Mouse (Mus musculus) heart, adult 2 months (tissue): ENCODE measurements around the gene Sh3bgrl3. TPM values are rescaled to one million over a fixed set of nuclear protein-coding genes. Genes with fewer than 3 reads are reported as not detected.
A peak's percentile ranks its signal among the peaks of the same experiment; 100 is the strongest.

Experiments used
- DNase-seq, 2 experiments: peaks; one replicate each; pipeline ENCODE4 v3.0.0; 2021
- H3K27ac ChIP-seq: fragments of 200-600 bp; 2 replicates; pipeline ENCODE4 v1.8.1; 2022
- H3K27me3 ChIP-seq: fragments of 200-500 bp; 2 replicates; pipeline ENCODE4 v1.6.1; 2012; ENCODE audit warnings: mild to moderate bottlenecking, low read length, inconsistent platforms, mixed read lengths; ENCODE audit not compliant: control insufficient read depth, insufficient read depth
- H3K36me3 ChIP-seq: fragments of 200-500 bp; 2 replicates; pipeline ENCODE4 v1.6.1; 2012; ENCODE audit warnings: low read length, inconsistent platforms; ENCODE audit not compliant: control insufficient read depth, insufficient read depth
- H3K4me1 ChIP-seq: fragments of 200-500 bp; 2 replicates; pipeline ENCODE4 v1.6.1; 2011; ENCODE audit warnings: low read length; ENCODE audit not compliant: control insufficient read depth, insufficient read depth
- H3K4me3 ChIP-seq: fragments of 200-600 bp; 2 replicates; pipeline ENCODE4 v1.8.1; 2022
- H3K79me2 ChIP-seq: fragments of 200-500 bp; replicated peaks from 2 replicates; pipeline ENCODE4 v1.6.1; 2012; ENCODE audit warnings: mild to moderate bottlenecking, inconsistent platforms, low read length, moderate library complexity, mixed read lengths; ENCODE audit not compliant: control insufficient read depth, insufficient read depth
- H3K9ac ChIP-seq: fragments of 200-500 bp; 2 replicates; pipeline ENCODE4 v1.6.1; 2012; ENCODE audit warnings: low read depth, mild to moderate bottlenecking, control low read depth, inconsistent platforms, low read length, mixed read lengths
- CTCF ChIP-seq: fragments of 200-600 bp; IDR thresholded peaks from 2 replicates; pipeline ENCODE4 v1.8.1; 2022; ENCODE audit warnings: antibody characterized with exemption, mild to moderate bottlenecking, moderate library complexity
- EP300 ChIP-seq: fragments of 200-500 bp; IDR thresholded peaks from 2 replicates; pipeline ENCODE4 v1.6.1; 2011; ENCODE audit warnings: low read depth, low read length, control low read depth; ENCODE audit not compliant: insufficient read depth
- POLR2A ChIP-seq: fragments of 200-500 bp; IDR thresholded peaks from 2 replicates; pipeline ENCODE4 v1.6.1; 2011; ENCODE audit warnings: mild to moderate bottlenecking, low read depth, low read length, control low read depth; ENCODE audit not compliant: insufficient read depth
- WGBS: fragments of 180-500 bp; shearing (Covaris S2); methylation state at CpG from one replicate; pipeline ENCODE4 v1.1.7; 2018; 5-methylcytosine and 5-hydroxymethylcytosine counted together
- intact Hi-C: fragments of 180-260 bp; cut with DNase I; formaldehyde crosslinking; loops from one replicate; pipeline ENCODE4 v1.15.1; 2025
- polyA plus RNA-seq: library from polyadenylated mRNA; depleted of rRNA; stranded (reverse); fragments of >200 nt; gene quantifications from 2 replicates; pipeline ENCODE4 v1.2.3, GENCODE M21; 2012; rRNA removed
- total RNA-seq, 2 experiments: library from RNA; stranded (reverse); gene quantifications; 2 replicates each; pipeline ENCODE4 v1.2.3; 2021

The Sh3bgrl3 gene
- total and polyA plus RNA-seq, 3 experiments: 34.3 to 139 (median 45.7) TPM

DNA sequence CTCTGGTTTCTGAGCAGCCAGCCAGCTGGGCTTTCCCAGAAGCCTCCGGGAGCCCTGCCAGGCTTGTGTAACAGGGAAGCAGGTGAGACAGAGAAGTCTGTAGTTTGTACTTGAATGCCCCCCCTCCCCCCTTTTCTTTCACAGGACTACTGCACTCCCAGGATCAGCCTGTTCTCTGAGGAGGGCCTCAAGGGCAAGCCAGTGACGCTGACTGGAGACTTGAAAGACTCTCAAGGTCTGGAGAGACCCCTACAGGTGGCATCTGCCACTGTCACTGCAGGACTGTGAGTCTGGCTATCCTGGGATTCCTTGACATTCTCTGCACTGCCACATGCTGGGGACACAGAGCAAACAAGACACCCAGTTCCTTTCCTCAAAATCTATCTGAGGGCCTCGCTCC is 49.9 kb downstream of the Sh3bgrl3 start:
- no peak for DNase-seq
- intact Hi-C loops: no loop called here
- H3K4me1 ChIP-seq: no peaks in the 10 kb centered on the region
- H3K79me2 ChIP-seq: no peaks in the 10 kb centered on the region
- 30% methylated on average over 3 of the region's 3 CpGs for WGBS
- H3K4me3 ChIP-seq: no peak overlapping the region
- no peak overlapping the region for H3K9ac ChIP-seq
- H3K27me3 ChIP-seq: 0 out of 2 replicates have a peak, but pooled peaks cover 3% of the 10 kb centered on the region
- no peak overlapping the region for H3K27ac ChIP-seq
- TF ChIP-seq EP300 (no peak), POLR2A (no peak), CTCF (peak; percentile 63)
- H3K36me3 ChIP-seq: no peaks in the 10 kb centered on the region

Other genes starting within 250 kb of the Sh3bgrl3 start
- gene Rps6ka1, start 241.0 kb downstream of the Sh3bgrl3 start, total RNA-seq: 1 to 10 TPM; 4.4 to 4.8 TPM
- gene Rps6ka1, start 241.0 kb downstream of the Sh3bgrl3 start, polyA plus RNA-seq: 5.9 and 7.1 TPM in 2 replicates
- gene Hmgn2, start 160.1 kb downstream of the Sh3bgrl3 start, total RNA-seq: 100 to 1,000 TPM in 1 of 2 experiments, 10 to 100 TPM in 1; 92.3 to 109 TPM
- gene Hmgn2, start 160.1 kb downstream of the Sh3bgrl3 start, polyA plus RNA-seq: 23.1 and 59.6 TPM in 2 replicates
- 10 to 100 TPM; 28.3 to 28.8 TPM for gene Dhdds, start 127.9 kb downstream of the Sh3bgrl3 start, total RNA-seq
- 21.6 and 34.2 TPM in 2 replicates for gene Dhdds, start 127.9 kb downstream of the Sh3bgrl3 start, polyA plus RNA-seq
- gene Lin28a, start 109.9 kb downstream of the Sh3bgrl3 start, total RNA-seq: not detected
- gene Lin28a, start 109.9 kb downstream of the Sh3bgrl3 start, polyA plus RNA-seq: not detected in 2 replicates
- not detected for gene Zfp683, start 75.0 kb downstream of the Sh3bgrl3 start, total RNA-seq
- not detected in 2 replicates for gene Zfp683, start 75.0 kb downstream of the Sh3bgrl3 start, polyA plus RNA-seq
- not detected for gene Crybg2, start 68.0 kb downstream of the Sh3bgrl3 start, total RNA-seq
- gene Crybg2, start 68.0 kb downstream of the Sh3bgrl3 start, polyA plus RNA-seq: 0.49 TPM in 1 of 2 replicates, not detected in the other
- 1 to 10 TPM; 4.1 to 5.8 TPM for gene Cd52, start 33.7 kb downstream of the Sh3bgrl3 start, total RNA-seq
- gene Cd52, start 33.7 kb downstream of the Sh3bgrl3 start, polyA plus RNA-seq: 9.0 and 19.2 TPM in 2 replicates
- 1 to 10 TPM; 1.6 to 2.1 TPM for gene Ubxn11, start 26.2 kb downstream of the Sh3bgrl3 start, total RNA-seq
- gene Ubxn11, start 26.2 kb downstream of the Sh3bgrl3 start, polyA plus RNA-seq: 3.3 and 6.9 TPM in 2 replicates
- gene Cep85, start 58.3 kb upstream of the Sh3bgrl3 start, total RNA-seq: 10 to 100 TPM; 54.4 to 63.2 TPM
- gene Cep85, start 58.3 kb upstream of the Sh3bgrl3 start, polyA plus RNA-seq: 52.2 and 73.7 TPM in 2 replicates
- gene Gm7534, start 74.2 kb upstream of the Sh3bgrl3 start, total RNA-seq: not detected
- not detected in 2 replicates for gene Gm7534, start 74.2 kb upstream of the Sh3bgrl3 start, polyA plus RNA-seq
- not detected for gene Catsper4, start 98.6 kb upstream of the Sh3bgrl3 start, total RNA-seq
- gene Catsper4, start 98.6 kb upstream of the Sh3bgrl3 start, polyA plus RNA-seq: not detected in 2 replicates
- 1 to 10 TPM; 4.1 to 6.7 TPM for gene Cnksr1, start 109.6 kb upstream of the Sh3bgrl3 start, total RNA-seq
- 3.3 and 4.4 TPM in 2 replicates for gene Cnksr1, start 109.6 kb upstream of the Sh3bgrl3 start, polyA plus RNA-seq
- not detected for gene E130218I03Rik, start 114.9 kb upstream of the Sh3bgrl3 start, total RNA-seq
- not detected in 2 replicates for gene E130218I03Rik, start 114.9 kb upstream of the Sh3bgrl3 start, polyA plus RNA-seq
- gene Zfp593, start 116.8 kb upstream of the Sh3bgrl3 start, total RNA-seq: 1 to 10 TPM; 3.3 to 4.3 TPM
- 2.8 and 2.9 TPM in 2 replicates for gene Zfp593, start 116.8 kb upstream of the Sh3bgrl3 start, polyA plus RNA-seq
- gene Gm30191, start 118.1 kb upstream of the Sh3bgrl3 start, total RNA-seq: not detected
- not detected in 2 replicates for gene Gm30191, start 118.1 kb upstream of the Sh3bgrl3 start, polyA plus RNA-seq
- gene Grrp1, start 125.3 kb upstream of the Sh3bgrl3 start, total RNA-seq: 1 to 10 TPM; 5.2 to 5.7 TPM
- 10.0 and 11.0 TPM in 2 replicates for gene Grrp1, start 125.3 kb upstream of the Sh3bgrl3 start, polyA plus RNA-seq
- gene Pdik1l, start 159.1 kb upstream of the Sh3bgrl3 start, total RNA-seq: 1 to 10 TPM; 5.3 to 7.6 TPM
- gene Pdik1l, start 159.1 kb upstream of the Sh3bgrl3 start, polyA plus RNA-seq: 1.00 and 4.0 TPM in 2 replicates
- gene Trim63, start 186.3 kb upstream of the Sh3bgrl3 start, total RNA-seq: 100 to 1,000 TPM; 209 to 210 TPM
- 142 and 215 TPM in 2 replicates for gene Trim63, start 186.3 kb upstream of the Sh3bgrl3 start, polyA plus RNA-seq
- under 1 TPM; 0.45 to 0.65 TPM for gene Slc30a2, start 214.4 kb upstream of the Sh3bgrl3 start, total RNA-seq
- 0.12 and 0.35 TPM in 2 replicates for gene Slc30a2, start 214.4 kb upstream of the Sh3bgrl3 start, polyA plus RNA-seq